Mouse (Mus musculus): ENCODE data around the gene Hebp2. TPM values are rescaled to one million over a fixed set of nuclear protein-coding genes. Genes with fewer than 3 reads are reported as not detected.

Gene Hebp2
- polyA plus RNA-seq, 1 experiment from 2014 or later: 8.7 TPM

- Histone ChIP-seq H3K9ac (no peak overlapping the region), H3K4me3 (no peak overlapping the region), H3K4me2 (no peak overlapping the region), H3K27me3 (no peaks in the 10 kb centered on the region), H3K4me1 (no peaks in the 10 kb centered on the region), H3K9me3 (no peaks in the 10 kb centered on the region), H3K27ac (no peak overlapping the region), H3K36me3 (no peaks in the 10 kb centered on the region)
- no peak for ATAC-seq (ENCODE audit: borderline replicate concordance, extremely low read depth, low FRiP score, low TSS enrichment)
- 63% methylated on average over 2 of the region's 2 CpGs for WGBS
These were observed 37.9 kb downstream of the Hebp2 start for GRCm38 (mm10) chr10:18507869-18508473.

- Histone ChIP-seq H3K36me3 (no peaks in the 10 kb centered on the region), H3K9me3 (no peaks in the 10 kb centered on the region), H3K27ac (no peak overlapping the region), H3K4me2 (no peak overlapping the region), H3K4me3 (no peak overlapping the region), H3K9ac (no peak overlapping the region), H3K27me3 (no peaks in the 10 kb centered on the region), H3K4me1 (no peaks in the 10 kb centered on the region)
- WGBS: 56% methylated on average over 6 of the region's 6 CpGs
- no peak for ATAC-seq (ENCODE audit: borderline replicate concordance, extremely low read depth, low FRiP score, low TSS enrichment)
These were observed 39.4 kb downstream of the Hebp2 start for GRCm38 (mm10) chr10:18506501-18506946.

GRCm38 (mm10) chr10:18505690-18506089, 40.2 kb downstream of the Hebp2 start:
- ATAC-seq (ENCODE audit: borderline replicate concordance, extremely low read depth, low FRiP score, low TSS enrichment): no peak
- H3K4me1 ChIP-seq: no peaks in the 10 kb centered on the region
- no peaks in the 10 kb centered on the region for H3K9me3 ChIP-seq
- H3K27me3 ChIP-seq: no peaks in the 10 kb centered on the region
- no peaks in the 10 kb centered on the region for H3K36me3 ChIP-seq
- no peak overlapping the region for H3K9ac ChIP-seq
- H3K4me3 ChIP-seq: no peak overlapping the region
- no peak overlapping the region for H3K4me2 ChIP-seq
- WGBS: 83% methylated on average over 10 of the region's 10 CpGs
- H3K27ac ChIP-seq: no peak overlapping the region

- Histone ChIP-seq H3K9me3 (no peaks in the 10 kb centered on the region), H3K9ac (no peak overlapping the region), H3K4me2 (no peak overlapping the region), H3K4me3 (no peak overlapping the region), H3K36me3 (no peaks in the 10 kb centered on the region; the same call in 1 of the 2 replicates), H3K4me1 (no peaks in the 10 kb centered on the region), H3K27ac (no peak overlapping the region), H3K27me3 (no peaks in the 10 kb centered on the region)
- 75% methylated on average over 3 of the region's 3 CpGs for WGBS
- no peak for ATAC-seq (ENCODE audit: borderline replicate concordance, extremely low read depth, low FRiP score, low TSS enrichment)
These were observed 43.9 kb downstream of the Hebp2 start for GRCm38 (mm10) chr10:18501997-18502396.

- no peak for ATAC-seq (ENCODE audit: borderline replicate concordance, extremely low read depth, low FRiP score, low TSS enrichment)
- 84% methylated on average over 7 of the region's 7 CpGs for WGBS
These were observed 48.8 kb downstream of the Hebp2 start for GRCm38 (mm10) chr10:18497066-18497465.

GRCm38 (mm10) chr10:18494249-18494648, 51.6 kb downstream of the Hebp2 start:
- Histone ChIP-seq H3K4me1 (no peaks in the 10 kb centered on the region), H3K36me3 (no peaks in the 10 kb centered on the region; the same call in 1 of the 2 replicates), H3K27ac (no peak overlapping the region), H3K27me3 (no peaks in the 10 kb centered on the region), H3K9me3 (no peaks in the 10 kb centered on the region), H3K4me2 (no peak overlapping the region), H3K4me3 (no peak overlapping the region), H3K9ac (no peak overlapping the region)
- ATAC-seq (ENCODE audit: borderline replicate concordance, extremely low read depth, low FRiP score, low TSS enrichment): no peak
- 50% methylated on average over 7 of the region's 7 CpGs for WGBS

More at GRCm38 (mm10) chr10:18497066-18497465, 48.8 kb downstream of the Hebp2 start:
- H3K9me3 ChIP-seq: no peaks in the 10 kb centered on the region
- H3K4me3 ChIP-seq: no peak overlapping the region
- H3K27ac ChIP-seq: no peak overlapping the region
- no peaks in the 10 kb centered on the region for H3K27me3 ChIP-seq
- H3K9ac ChIP-seq: no peak overlapping the region
- H3K4me2 ChIP-seq: no peak overlapping the region
- no peaks in the 10 kb centered on the region for H3K4me1 ChIP-seq
- no peaks in the 10 kb centered on the region; the same call in 1 of the 2 replicates for H3K36me3 ChIP-seq

GRCm38 (mm10) chr10:18493010-18493894, 52.6 kb downstream of the Hebp2 start:
- ATAC-seq (ENCODE audit: borderline replicate concordance, extremely low read depth, low FRiP score, low TSS enrichment): no peak
- H3K27ac ChIP-seq: no peak overlapping the region
- no peak overlapping the region for H3K4me3 ChIP-seq

GRCm38 (mm10) chr10:18491952-18492351, 53.9 kb downstream of the Hebp2 start:
- ATAC-seq (ENCODE audit: borderline replicate concordance, extremely low read depth, low FRiP score, low TSS enrichment): no peak
- WGBS: 42% methylated on average over 4 of the region's 4 CpGs
- Histone ChIP-seq H3K36me3 (no peaks in the 10 kb centered on the region), H3K4me1 (no peaks in the 10 kb centered on the region), H3K9ac (no peak overlapping the region), H3K9me3 (no peaks in the 10 kb centered on the region), H3K4me3 (no peak overlapping the region), H3K27ac (no peak overlapping the region), H3K4me2 (no peak overlapping the region), H3K27me3 (no peaks in the 10 kb centered on the region)

More at GRCm38 (mm10) chr10:18493010-18493894, 52.6 kb downstream of the Hebp2 start:
- no peaks in the 10 kb centered on the region for H3K9me3 ChIP-seq
- no peak overlapping the region for H3K9ac ChIP-seq
- no peak overlapping the region for H3K4me2 ChIP-seq
- no peaks in the 10 kb centered on the region for H3K4me1 ChIP-seq
- H3K27me3 ChIP-seq: no peaks in the 10 kb centered on the region
- H3K36me3 ChIP-seq: no peaks in the 10 kb centered on the region
- WGBS: 82% methylated on average over 11 of the region's 11 CpGs

- no peak for ATAC-seq (ENCODE audit: borderline replicate concordance, extremely low read depth, low FRiP score, low TSS enrichment)
- H3K4me1 ChIP-seq: no peaks in the 10 kb centered on the region
These were observed 55.9 kb downstream of the Hebp2 start for GRCm38 (mm10) chr10:18489936-18490335.

More at GRCm38 (mm10) chr10:18489936-18490335, 55.9 kb downstream of the Hebp2 start:
- 79% methylated on average over 10 of the region's 10 CpGs for WGBS
- H3K4me2 ChIP-seq: no peak overlapping the region
- no peaks in the 10 kb centered on the region for H3K27me3 ChIP-seq
- no peak overlapping the region for H3K4me3 ChIP-seq
- H3K36me3 ChIP-seq: no peaks in the 10 kb centered on the region
- no peaks in the 10 kb centered on the region for H3K9me3 ChIP-seq
- H3K27ac ChIP-seq: no peak overlapping the region
- H3K9ac ChIP-seq: no peak overlapping the region

Other genes starting within 250 kb of the Hebp2 start
- 3.9 and 4.4 TPM in 2 replicates for gene Nhsl1, start 227.1 kb downstream of the Hebp2 start, polyA plus RNA-seq (2015; fragmentation: Nextera tagmentation; extraction: Ambion mirVana)
- 1.5 and 1.6 TPM in 2 replicates for gene Arfgef3, start 197.9 kb upstream of the Hebp2 start, polyA plus RNA-seq (2015; fragmentation: Nextera tagmentation; extraction: Ambion mirVana)
- 0.10 TPM in 1 of 2 replicates, not detected in the other for gene Gm4922, start 240.7 kb upstream of the Hebp2 start, polyA plus RNA-seq (2015; fragmentation: Nextera tagmentation; extraction: Ambion mirVana)

Data from lung, embryonic 15.5 days (tissue).